Mouse (Mus musculus) kidney, adult 2 months (tissue): ENCODE results near the gene Lama4.

ENCODE experiments used
- CTCF ChIP-seq: fragments of 200-500 bp; conservative IDR thresholded peaks from 2 replicates; pipeline ENCODE4 v1.5.1; 2011; ENCODE audit warnings: low read depth, mild to moderate bottlenecking, control low read depth, low read length, moderate library complexity, mixed read lengths; ENCODE audit not compliant: insufficient read depth, insufficient read length
- POLR2A ChIP-seq: fragments of 200-500 bp; IDR thresholded peaks from one replicate; pipeline ENCODE4 v1.6.1; 2011; ENCODE audit warnings: low read depth, low read length, control low read depth

DNA sequence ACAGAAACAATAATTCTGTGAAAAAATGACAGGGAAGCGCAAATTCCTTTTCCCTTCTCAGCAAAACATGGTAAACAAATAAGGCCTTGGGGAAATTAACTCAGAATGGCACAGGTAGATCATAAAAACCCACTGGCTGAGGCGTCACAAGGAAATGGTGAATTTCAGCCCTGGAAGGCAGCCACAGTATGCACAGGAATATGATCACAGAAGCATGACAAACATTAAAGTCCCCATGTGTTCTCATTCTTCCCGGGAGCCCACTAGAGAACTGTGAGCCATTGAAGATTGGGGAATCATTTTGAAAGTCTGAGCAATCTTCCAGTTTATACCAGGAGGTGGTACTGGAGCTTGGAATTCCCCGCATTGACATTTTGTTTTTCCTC is 144.2 kb downstream of the Lama4 start:
- TF ChIP-seq POLR2A (no peak), CTCF (no peak)
